ENCODE assay signal across 8 mouse cellular contexts in the genomic region with DNA sequence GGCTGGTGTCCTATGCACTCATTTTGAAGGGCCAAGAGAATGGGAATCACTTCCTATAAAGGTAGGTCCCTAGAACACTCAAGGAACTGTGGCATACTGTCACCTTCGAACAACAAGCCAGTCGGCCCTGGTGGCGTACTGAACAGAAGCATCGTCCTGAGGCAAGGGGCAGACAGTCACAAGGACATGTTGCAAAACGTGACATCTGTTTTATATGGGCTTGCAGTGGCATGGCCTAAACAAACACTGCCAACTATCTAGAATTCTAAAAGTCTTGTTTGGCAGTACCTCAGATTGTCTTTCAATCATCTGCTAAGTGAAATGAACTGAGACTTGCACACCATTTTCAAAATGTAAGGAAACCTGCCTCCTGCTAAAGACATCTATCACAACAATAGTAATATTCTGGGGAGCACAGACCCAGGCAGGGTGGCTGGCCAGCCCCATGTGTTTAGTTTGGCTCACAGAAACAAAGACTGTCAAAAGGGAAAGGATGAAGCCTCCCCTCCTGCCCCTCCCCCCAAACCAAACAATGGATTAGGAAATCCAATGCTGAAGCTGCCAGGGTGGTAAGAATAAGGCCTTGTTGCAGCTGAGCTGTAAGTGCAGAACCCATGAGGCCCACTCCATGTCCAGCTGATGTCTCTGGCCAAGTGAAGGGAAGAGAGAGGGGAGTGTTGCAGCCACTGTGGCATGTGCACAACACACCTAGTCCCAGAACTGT. TPM values are rescaled to one million over a fixed set of nuclear protein-coding genes. Genes with fewer than 3 reads are reported as not detected.
DNase-seq lines count a peak whose midpoint lies in the region; ATAC-seq lines count a peak whose summit lies in the region.

No protein-coding gene starts in this region.

- intact Hi-C loops in left cerebral cortex, postnatal 14 days (cut with DNase I), result no loop called here

- no peak overlapping the region for H3K4me2 ChIP-seq in forebrain, embryonic 16.5 days (ENCODE audit: low read length)
- no peak overlapping the region for H3K4me2 ChIP-seq in hindbrain, embryonic 15.5 days

- no peak overlapping the region for H3K4me3 ChIP-seq in forebrain, embryonic 16.5 days (replicated peaks; ENCODE audit: low read length)
- no peak overlapping the region for H3K4me3 ChIP-seq in hindbrain, embryonic 15.5 days

- no peaks in the 10 kb centered on the region for H3K9me3 ChIP-seq in forebrain, embryonic 16.5 days (ENCODE audit: control insufficient read depth, low read length)
- H3K9me3 ChIP-seq in hindbrain, embryonic 15.5 days, result no peaks in the 10 kb centered on the region

- H3K9ac ChIP-seq in forebrain, embryonic 16.5 days (replicated peaks; ENCODE audit: low read depth, low read length), result no peak overlapping the region
- no peak overlapping the region for H3K9ac ChIP-seq in hindbrain, embryonic 15.5 days

- H3K27me3 ChIP-seq in forebrain, embryonic 16.5 days (replicated peaks; ENCODE audit: control insufficient read depth, insufficient read depth, low read length), result no peaks in the 10 kb centered on the region
- no peaks in the 10 kb centered on the region for H3K27me3 ChIP-seq in hindbrain, embryonic 15.5 days

- peak overlapping the region; percentile 35; the same call in 1 of the 2 replicates for H3K27ac ChIP-seq in forebrain, embryonic 16.5 days (ENCODE audit: low read length)
- H3K27ac ChIP-seq in hindbrain, embryonic 15.5 days (replicated peaks), result peak overlapping the region; percentile 8; the same call in 1 of the 2 replicates

- H3K4me1 ChIP-seq in forebrain, embryonic 16.5 days (replicated peaks; ENCODE audit: control insufficient read depth, insufficient read depth, low read length), result peaks cover 4% of the 10 kb centered on the region; the same call in 1 of the 2 replicates
- H3K4me1 ChIP-seq in hindbrain, embryonic 15.5 days (replicated peaks), result peaks cover 8% of the 10 kb centered on the region; the same call in 1 of the 2 replicates

- peak; percentile 55; the same call in 1 of the 2 replicates for ATAC-seq in forebrain, embryonic 16.5 days
- ATAC-seq in hindbrain, embryonic 15.5 days (ENCODE audit: low FRiP score, low read depth), result peak; percentile 61; the same call in 1 of the 2 replicates
- no peak for ATAC-seq in granulocyte monocyte progenitor cell, adult 5-6 weeks (replicated peaks; ENCODE audit: poor library complexity, severe bottlenecking)

- peak; percentile 47 for DNase-seq in left cerebral cortex, adult 11 months (ENCODE audit: low spot score)
- no peak for DNase-seq in left cerebral cortex, postnatal 14 days (ENCODE audit: low spot score in 2 of 2)
- DNase-seq in mesoderm, embryonic 11.5 days (ENCODE audit: low read depth, low spot score), result peak; percentile 29
- no peak for DNase-seq in thymus, postnatal 25 days
- DNase-seq in gastrocnemius, adult 18-20 months (ENCODE audit: low spot score), result no peak

- 60% methylated on average over 5 of the region's 5 CpGs for WGBS in forebrain, embryonic 16.5 days
- 58% methylated on average over 5 of the region's 5 CpGs for WGBS in hindbrain, embryonic 15.5 days

- H3K36me3 ChIP-seq in forebrain, embryonic 16.5 days (ENCODE audit: control insufficient read depth, insufficient read depth), result no peaks in the 10 kb centered on the region
- no peaks in the 10 kb centered on the region for H3K36me3 ChIP-seq in hindbrain, embryonic 15.5 days

RNA-seq across cellular contexts. Expression of gene Wnt5b, which starts 41.7 kb away (rescaled TPM):
- total RNA-seq in left cerebral cortex, postnatal 14 days (2021), result 1 to 10 TPM; 1.4 to 1.5 TPM
- polyA plus RNA-seq in forebrain, embryonic 16.5 days (2015; fragmentation: Nextera tagmentation; extraction: Ambion mirVana), result 2.2 and 3.3 TPM in 2 replicates
- polyA plus RNA-seq in hindbrain, embryonic 15.5 days (2015; fragmentation: Nextera tagmentation; extraction: Ambion mirVana), result 4.9 and 6.6 TPM in 2 replicates
- total RNA-seq in gastrocnemius, adult 18-20 months (2021), result 1 to 10 TPM; 2.6 to 2.9 TPM
- not detected in 2 replicates for total RNA-seq in granulocyte monocyte progenitor cell, adult 5-6 weeks (2014; fragmentation: Nextera tagmentation)
- 0.93 TPM in 1 of 2 replicates, not detected in the other for total RNA-seq in granulocyte monocyte progenitor cell, adult 5-6 weeks (2017)

Comparison
In these comparisons a context has a peak if more than half of its experiments do, and no peak if none do; other contexts are left out.
1. DNase-seq: peak in left cerebral cortex, adult 11 months (single experiment) and mesoderm, embryonic 11.5 days (single experiment); none in left cerebral cortex, postnatal 14 days (0 of 2), thymus, postnatal 25 days (single experiment) and gastrocnemius, adult 18-20 months (single experiment).